Mouse (Mus musculus): ENCODE measurements around the gene Dcps.

Gene Dcps

GRCm38 (mm10) chr9:35175251-35176123, at the start of gene Dcps:
Gene Dcps, minus strand, starts transcription at chr9:35176061.
- DNase-seq (ENCODE audit: extremely low spot score), result peak; percentile 92

GRCm38 (mm10) chr9:35223466-35223865, 47.6 kb upstream of the Dcps start:
- DNase-seq (ENCODE audit: extremely low spot score), result no peak

GRCm38 (mm10) chr9:35217963-35218362, 42.1 kb upstream of the Dcps start:
- no peak for DNase-seq (ENCODE audit: extremely low spot score)

- no peak for DNase-seq (ENCODE audit: extremely low spot score)
Observed at GRCm38 (mm10) chr9:35211573-35212511, 36.0 kb upstream of the Dcps start.

- DNase-seq (ENCODE audit: extremely low spot score), result peak; percentile 99
Observed at GRCm38 (mm10) chr9:35210542-35211474, 34.9 kb upstream of the Dcps start, which contains the start of gene Foxred1. Gene Foxred1, minus strand, starts transcription at chr9:35211055.

- DNase-seq (ENCODE audit: extremely low spot score), result no peak
Observed at GRCm38 (mm10) chr9:35204421-35204820, 28.6 kb upstream of the Dcps start.

GRCm38 (mm10) chr9:35203536-35203935, 27.7 kb upstream of the Dcps start:
- DNase-seq (ENCODE audit: extremely low spot score), result no peak

- DNase-seq (ENCODE audit: extremely low spot score), result no peak
Observed at GRCm38 (mm10) chr9:35200529-35201060, 24.7 kb upstream of the Dcps start.

- DNase-seq (ENCODE audit: extremely low spot score), result peak; percentile 96
Observed at GRCm38 (mm10) chr9:35199772-35200471, 24.1 kb upstream of the Dcps start, which contains the start of the genes Srpr and Tirap. Gene Srpr, plus strand, starts transcription at chr9:35200175. Gene Tirap, minus strand, starts transcription at chr9:35200291.

- no peak for DNase-seq (ENCODE audit: extremely low spot score)
Observed at GRCm38 (mm10) chr9:35198945-35199771, 23.3 kb upstream of the Dcps start.

GRCm38 (mm10) chr9:35198351-35198750, 22.5 kb upstream of the Dcps start:
- DNase-seq (ENCODE audit: extremely low spot score), result no peak

- DNase-seq (ENCODE audit: extremely low spot score), result no peak
Observed at GRCm38 (mm10) chr9:35197625-35198024, 21.8 kb upstream of the Dcps start.

- no peak for DNase-seq (ENCODE audit: extremely low spot score)
Observed at GRCm38 (mm10) chr9:35194048-35194447, 18.2 kb upstream of the Dcps start.

- DNase-seq (ENCODE audit: extremely low spot score), result no peak
Observed at GRCm38 (mm10) chr9:35192983-35193542, 17.2 kb upstream of the Dcps start.

- no peak for DNase-seq (ENCODE audit: extremely low spot score)
Observed at GRCm38 (mm10) chr9:35188700-35189099, 12.8 kb upstream of the Dcps start.

GRCm38 (mm10) chr9:35187351-35187903, 11.6 kb upstream of the Dcps start:
- no peak for DNase-seq (ENCODE audit: extremely low spot score)

GRCm38 (mm10) chr9:35186430-35186829, 10.6 kb upstream of the Dcps start:
- no peak for DNase-seq (ENCODE audit: extremely low spot score)

GRCm38 (mm10) chr9:35183359-35183758, 7.5 kb upstream of the Dcps start:
- DNase-seq (ENCODE audit: extremely low spot score), result no peak

- DNase-seq (ENCODE audit: extremely low spot score), result no peak
Observed at GRCm38 (mm10) chr9:35182832-35183231, 7.0 kb upstream of the Dcps start.

All from embryo, embryonic 9.5 days (tissue).